Mouse (Mus musculus) monocyte, adult 5-6 weeks (primary cell): ENCODE data around the gene Fmo1. TPM values are rescaled to one million over a fixed set of nuclear protein-coding genes. Genes with fewer than 3 reads are reported as not detected.

Experiments
- ATAC-seq: fragments of 153-309, 156-312 bp; replicated peaks from 2 replicates; pipeline ENCODE4 v1.8.0; 2017; ENCODE audit warnings: mild to moderate bottlenecking; ENCODE audit not compliant: low TSS enrichment, insufficient number of reproducible peaks, severe bottlenecking, poor library complexity, low FRiP score
- total RNA-seq: library from RNA; stranded (forward); fragments of 200-1000, 200-491, 200-594 nt; gene quantifications from 3 replicates; pipeline ENCODE4 v1.2.3, GENCODE M21; 2017

Fmo1 gene
- not detected in 3 replicates for total RNA-seq

DNA sequence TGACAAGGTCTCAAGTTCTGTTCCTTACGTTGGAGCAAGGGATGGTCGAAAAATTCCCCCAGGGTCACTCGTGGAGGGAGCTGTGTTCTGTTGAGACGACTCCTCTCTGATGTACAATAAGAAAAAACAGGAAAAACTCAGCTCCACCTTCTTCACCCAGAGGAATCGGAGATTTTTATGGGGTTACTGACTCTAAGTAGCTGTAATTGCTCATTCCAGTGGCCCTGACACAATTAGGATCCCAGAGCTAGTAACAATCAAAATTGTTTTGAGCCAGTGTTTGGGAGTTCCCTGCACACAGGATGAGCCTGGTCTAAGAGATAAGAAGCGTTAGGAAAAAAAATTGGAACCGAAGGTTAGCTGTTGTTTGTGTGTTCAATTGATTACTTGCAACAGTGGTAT lies at the start of gene Fmo1:
TSS of gene Fmo1 (minus strand) at position 331 of the 402 bp plus-strand sequence.
- ATAC-seq, result no peak

DNA sequence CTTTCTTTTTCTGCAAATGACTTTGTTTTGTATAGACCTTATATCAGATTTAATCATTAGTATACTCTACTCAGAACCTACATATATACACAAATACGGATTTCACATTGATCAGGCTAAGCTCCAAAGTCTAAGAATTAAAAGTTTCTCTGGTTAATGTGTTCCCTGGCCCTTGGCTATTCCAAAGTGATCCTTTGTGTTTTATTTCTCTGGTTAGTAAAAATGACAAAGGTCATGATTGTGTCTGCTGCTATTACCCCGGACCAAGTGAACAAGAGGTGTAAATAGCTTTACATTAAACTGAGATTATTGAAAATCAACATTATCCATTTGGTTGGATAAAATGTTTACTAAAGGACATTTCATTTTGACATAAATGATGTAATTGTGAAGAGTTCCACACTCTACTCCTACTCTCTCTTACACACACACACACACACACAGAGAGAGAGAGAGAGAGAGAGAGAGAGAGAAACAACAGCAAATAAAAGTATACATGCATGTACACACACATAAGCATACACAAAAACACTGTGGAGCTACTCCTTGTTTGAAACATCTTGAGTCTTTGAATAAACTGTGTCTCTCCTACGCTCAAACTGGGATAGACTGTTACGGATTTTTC lies 48.6 kb upstream of the Fmo1 start:
- ATAC-seq, result no peak

DNA sequence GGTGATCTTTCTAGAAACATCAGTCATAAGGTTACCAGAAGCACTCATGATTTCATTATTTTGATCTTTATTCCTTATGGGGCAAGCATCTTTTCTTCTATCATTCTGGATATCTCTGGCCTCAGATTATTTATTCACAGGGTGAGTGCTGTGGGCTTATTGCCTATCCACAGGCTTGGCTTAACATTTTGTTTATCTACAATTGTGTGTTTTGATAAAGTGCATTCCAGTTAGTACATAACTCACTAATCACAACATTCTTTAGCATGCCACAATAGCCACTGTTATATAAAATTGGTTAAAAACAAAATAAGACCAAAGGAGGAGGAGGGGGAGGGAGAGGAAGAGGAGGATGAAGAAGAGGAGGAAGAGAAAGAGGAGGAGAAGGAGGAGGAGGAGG lies 45.7 kb upstream of the Fmo1 start:
- ATAC-seq, result no peak

DNA sequence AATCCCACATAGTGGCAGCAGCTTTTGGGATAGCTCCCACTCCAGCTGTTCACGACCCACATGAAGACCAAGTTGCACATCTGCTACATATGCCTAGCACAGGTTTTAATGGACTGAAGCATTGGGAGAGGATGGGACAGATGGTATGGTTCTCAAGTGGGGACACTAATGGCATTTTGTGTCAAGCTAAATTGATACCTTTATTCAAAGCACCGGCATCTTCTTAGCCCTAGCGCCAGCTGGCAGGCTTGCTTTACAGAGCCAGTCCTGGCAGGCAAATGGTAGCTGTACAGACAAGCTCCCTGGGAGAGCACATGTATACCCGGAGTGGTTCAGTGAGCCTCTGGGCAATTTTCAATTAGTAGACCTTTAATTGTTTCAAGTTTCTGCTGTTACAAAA lies 35.5 kb upstream of the Fmo1 start:
- no peak for ATAC-seq

DNA sequence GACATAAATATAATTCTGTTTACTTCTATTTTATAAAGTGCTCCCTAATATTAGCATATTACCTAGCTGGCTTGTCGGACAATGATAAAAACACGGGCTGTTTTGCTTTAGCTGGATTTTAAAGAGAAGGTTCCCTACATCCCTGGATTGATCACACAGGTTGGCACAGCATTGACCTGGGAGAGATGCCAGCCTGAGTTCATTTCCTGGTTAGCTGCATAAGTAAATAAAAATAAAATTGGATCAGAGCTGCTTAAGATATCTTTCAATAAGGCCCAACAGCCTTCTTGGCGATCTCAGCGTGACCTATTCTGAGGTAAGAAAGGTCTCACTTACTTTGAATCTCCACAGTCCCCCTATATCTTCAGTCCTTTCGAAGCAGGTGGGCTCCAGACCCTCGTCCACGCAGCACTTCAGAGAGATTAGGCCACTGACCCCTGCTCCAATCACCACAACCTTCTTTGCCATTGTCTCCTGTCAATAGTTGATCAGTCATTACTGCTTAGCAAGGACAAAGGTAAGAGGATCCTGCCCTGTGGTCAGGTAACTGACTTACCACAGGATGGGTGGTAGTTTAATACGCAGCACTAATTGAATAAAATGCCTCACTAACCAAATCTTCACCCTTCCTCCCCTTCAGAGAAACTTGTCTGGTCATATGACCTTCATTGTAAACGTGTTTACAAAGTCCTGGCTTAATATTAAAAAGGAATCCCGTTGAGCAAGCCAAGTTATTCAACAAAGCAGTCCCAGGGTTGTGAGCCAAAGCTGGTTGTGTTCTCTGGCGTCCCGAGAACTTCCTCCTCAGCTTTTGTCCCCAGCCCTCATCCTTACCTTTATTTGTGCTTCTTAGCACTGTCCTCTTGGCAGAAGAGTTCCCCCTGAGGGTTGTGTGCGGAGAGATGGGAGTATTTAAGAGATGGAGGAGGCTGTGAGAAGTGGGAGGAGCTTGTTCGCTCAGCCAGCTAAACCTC lies 31.7 kb upstream of the Fmo1 start, which contains the start of gene Fmo2:
TSS of gene Fmo2 (minus strand) at position 889 of the 974 bp plus-strand sequence.
- ATAC-seq, result no peak

DNA sequence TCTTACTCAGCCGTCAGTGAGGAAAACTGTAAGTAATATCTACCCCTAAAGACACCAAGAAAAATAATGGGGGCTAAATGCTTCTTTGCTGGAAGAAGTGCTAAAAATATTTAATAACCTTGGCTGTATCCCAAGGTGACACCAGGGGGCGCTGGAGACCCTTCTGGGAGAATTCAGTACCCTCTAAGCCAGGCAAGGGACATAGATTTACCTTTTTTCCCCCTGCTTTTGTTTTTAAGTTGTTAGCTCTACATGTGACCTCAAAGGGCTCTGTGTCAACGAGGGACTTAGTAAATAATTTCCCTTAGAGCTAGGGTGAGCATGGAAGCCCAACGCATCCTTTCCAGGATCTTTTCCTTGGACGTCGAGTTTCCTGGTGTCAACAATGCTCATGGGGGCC lies 29.5 kb upstream of the Fmo1 start:
- ATAC-seq, result no peak

DNA sequence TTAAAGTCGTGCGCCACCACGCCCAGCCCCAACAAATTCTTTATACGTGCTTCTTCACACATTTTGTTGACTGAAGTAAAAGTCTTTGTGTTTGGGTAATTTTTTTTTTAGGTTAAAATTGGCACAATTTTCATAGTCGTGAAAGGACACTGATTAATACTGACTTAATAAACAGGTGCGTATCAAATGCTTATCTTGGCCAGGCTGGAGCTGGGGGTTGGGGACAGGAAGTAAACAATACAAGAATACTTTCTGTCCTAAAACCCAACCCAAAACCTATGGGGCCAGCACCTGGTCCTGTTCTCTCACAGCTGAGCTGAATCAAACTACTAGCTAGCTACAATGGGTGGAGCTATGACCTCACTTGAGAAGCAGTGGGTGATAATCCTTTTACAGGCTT lies 26.6 kb upstream of the Fmo1 start:
- ATAC-seq, result no peak

DNA sequence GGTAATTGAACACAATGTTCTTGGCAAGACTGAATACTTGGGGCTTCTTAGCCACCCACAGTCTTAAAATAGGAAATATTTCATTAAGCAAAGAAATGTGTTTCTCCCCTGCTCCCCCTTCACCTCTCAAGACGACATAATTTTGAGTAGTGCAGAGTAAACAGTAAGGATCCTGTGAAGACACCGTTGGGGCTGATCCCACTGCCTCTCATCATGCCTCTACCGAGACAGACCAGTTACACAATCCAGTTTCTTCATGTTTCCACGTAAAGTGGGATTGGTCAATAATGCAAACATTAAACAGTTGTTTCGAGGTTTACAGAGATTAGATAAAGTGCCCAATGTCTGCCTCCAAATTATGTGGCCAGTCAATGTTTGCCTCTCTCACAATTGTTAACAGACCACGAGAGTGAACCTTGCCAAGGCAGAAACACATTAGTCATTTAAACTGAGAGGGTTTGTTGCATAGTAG lies 25.6 kb upstream of the Fmo1 start:
- ATAC-seq, result no peak

DNA sequence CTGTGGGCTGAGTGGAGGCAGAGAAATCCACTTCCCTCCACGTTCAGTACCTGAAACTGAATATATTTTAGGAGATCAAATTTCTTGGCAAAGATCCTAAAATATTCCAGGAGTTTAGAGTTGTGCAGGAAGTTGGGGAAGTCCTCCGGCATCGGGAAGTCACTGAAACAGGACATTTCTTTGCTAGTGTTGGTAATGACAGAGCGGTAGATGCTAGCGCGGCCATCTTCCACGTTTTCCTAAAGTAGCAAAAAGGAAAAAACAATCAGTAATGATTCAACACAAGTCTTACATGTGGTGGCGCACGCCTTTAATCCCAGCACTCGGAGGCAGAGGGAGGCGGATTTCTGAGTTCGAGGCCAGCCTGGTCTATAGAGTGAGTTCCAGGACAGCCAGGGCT lies 22.2 kb upstream of the Fmo1 start:
- ATAC-seq, result no peak

DNA sequence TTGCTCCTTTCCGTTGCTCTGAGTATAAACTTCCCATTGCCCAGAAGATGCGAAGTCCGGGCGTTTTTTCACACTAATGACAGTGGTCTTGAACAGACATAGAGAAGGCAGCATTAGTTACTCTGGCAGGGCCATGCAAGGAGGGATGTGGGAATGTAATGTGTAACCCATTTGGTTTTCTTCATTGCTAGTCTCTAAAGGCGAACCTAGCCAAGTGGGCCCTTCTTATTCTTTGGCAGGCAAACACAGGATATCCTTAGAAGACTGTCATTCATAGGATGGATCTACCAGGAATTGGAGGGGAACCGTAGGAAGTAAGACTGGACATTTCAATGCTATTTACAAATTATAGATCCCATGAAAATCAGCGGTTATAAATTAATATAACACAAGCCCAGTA lies 21.2 kb upstream of the Fmo1 start:
- ATAC-seq, result no peak

DNA sequence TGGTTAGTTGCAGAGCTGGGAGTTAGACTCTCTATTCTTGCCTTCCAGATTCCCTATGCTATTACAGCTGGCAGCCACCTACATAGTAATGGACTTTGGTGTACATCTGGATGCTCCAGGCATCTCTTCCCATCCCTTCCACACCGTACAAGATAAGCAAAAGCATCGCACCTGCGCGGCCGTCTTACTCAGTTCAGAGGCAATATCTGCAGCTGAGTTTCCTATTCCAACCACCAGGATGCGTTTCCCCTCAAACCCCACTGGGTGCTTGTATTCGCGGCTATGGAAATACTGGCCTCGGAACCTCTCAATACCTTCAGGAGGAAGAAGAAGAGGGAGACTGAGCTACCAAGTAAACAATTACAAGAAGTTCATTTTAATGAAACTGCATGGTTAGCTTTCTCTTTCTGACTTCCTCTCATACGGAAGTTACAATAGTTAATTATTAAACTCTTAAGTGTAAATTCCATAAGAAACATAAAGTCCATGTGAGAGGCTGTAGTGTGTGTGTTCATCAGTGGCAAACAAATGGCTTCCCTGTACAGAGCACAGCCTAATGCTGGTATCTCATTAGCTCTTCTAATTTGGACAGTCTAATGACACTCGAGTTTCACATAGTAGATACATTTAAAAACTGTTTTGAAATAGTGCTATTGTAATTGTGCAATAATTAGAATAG lies 19.9 kb upstream of the Fmo1 start:
- ATAC-seq, result no peak

DNA sequence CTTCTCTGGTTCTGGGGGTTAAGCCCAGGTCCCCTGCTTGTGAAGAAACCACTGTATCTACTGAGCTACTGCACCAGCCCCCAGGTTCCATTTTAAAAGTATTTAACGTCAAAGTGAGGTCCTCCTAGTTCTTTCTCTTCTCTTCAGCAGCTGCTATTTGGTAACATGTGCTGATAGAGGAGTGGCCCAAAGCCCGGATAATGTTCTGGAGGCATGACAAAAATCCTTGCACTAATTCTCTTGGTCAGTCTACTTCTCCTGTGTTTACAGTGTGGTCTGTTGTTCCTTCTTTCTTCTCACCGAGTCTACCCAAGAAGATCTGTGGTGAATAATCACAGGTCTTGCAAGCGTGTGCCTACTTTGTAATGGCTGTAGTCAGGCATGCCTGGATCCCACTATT lies 16.3 kb upstream of the Fmo1 start:
- ATAC-seq, result no peak

DNA sequence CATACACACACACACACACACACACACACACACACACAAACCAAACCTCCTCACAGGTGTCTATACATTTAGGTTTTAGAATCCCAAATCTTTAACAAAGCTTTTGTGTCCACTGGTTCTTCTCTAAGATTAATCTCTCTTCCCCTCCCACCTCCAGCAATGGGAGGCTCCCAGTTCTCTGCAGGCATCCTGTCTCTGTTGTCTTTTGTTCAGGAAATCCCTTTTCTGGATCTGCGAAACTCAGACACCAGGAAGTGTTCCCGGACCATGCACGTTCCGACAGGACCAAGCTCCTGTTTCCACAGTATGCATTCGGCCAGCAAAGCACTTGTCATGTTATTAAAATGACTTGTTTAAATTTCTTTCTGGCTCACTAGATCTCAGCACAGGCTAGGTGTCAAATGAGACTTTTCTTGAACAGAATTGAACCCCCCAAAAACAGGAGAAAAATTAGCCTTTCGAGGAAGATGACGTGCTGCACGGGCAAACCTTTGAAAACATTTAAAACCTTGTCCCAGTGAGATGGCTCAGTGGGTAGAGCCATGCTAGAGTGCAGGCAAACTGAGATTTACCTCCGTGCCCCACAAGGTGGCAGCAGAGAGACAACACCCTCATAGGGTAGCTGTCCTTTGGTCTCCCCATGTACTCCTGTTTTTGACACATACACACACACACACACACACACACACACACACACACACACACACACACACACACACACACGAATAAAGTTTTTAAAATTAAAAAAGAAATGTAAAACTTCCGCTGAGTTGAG lies 13.4 kb upstream of the Fmo1 start:
- no peak for ATAC-seq

DNA sequence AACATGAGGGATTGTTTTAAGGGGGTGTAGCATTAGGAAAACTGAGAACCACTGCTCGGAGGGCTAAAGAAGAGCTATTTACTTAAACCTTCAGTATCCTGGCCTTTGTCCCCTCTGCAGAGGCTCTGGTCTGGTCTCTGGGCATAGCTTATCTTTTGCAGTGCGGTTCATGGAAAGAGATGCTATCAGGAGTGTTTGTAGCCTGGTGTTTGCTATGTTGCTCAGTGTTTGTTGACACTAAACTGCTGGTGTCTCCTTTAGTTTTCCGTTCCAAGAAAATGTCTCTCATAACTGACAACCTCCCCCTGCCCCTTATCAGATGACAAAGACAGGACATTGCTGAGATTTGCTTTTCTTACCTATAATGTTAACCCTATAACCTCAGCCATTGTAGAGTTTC lies 8.7 kb upstream of the Fmo1 start:
- no peak for ATAC-seq

DNA sequence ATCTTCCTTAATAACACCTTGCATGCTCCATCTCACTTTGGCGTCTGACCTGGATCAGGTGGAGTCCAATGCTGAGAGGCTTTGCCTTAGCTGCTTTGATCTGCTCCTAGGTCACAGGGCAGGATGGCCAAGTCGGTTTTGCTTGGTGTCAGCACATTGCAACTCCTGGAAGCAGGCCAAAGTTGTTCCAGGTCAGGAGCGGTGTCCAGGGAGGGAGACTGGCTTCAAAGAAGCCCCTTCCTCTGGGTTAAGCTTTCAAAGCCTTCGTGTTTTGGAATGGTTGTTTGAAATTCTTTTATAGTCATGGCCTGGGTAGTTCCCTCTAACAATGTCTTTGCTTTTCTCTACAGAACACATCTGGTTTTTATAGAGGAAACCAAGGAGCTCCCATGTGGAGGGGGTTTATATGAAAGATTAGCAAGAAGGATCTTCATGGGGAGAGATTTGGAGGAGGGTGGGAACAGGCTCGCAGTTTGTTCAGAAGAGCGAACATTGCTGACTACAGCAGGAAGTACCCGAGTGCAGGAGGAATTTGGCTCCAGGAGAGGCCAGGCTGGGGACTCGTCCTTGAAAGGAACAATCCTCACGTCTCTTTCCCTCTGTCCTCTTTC lies 5.4 kb upstream of the Fmo1 start:
- ATAC-seq, result no peak

DNA sequence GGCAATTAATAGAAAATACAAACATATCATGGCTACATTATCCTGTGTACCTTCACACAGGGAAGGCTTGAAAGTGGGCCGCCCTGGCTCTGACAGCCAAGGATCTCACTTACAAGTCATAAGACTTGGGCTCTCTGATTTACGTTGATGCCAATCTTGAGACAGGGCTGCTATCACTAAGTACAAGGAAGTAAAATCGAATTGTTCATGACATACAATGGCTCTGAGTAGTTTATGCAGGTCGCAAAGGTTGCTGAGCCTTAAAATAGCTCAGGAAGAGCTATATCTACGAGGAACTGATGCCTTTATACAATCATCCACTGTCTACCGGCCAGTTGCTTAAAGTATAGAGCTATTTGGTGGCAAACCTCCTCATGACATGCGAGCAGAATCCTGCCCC lies 4.6 kb upstream of the Fmo1 start:
- no peak for ATAC-seq

DNA sequence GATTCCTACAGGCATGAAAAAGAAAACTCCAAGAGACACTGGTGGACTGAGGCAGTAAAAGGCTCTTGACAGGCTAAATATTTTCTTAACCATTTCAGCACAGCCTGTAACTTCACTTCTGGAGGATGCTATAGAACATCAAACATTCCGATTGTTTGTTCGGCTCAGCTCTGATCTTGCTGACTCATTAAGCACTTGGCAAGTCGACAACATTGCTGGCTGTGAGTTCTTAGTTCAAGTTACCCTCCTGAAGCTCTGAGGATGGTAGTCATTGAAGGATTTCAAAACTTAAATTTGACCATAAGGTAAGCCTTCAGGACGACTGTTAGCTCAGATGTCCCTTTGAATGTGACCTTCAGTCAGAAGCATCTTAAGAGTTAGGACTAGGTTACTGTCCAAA lies 986 bp upstream of the Fmo1 start:
- ATAC-seq, result no peak

DNA sequence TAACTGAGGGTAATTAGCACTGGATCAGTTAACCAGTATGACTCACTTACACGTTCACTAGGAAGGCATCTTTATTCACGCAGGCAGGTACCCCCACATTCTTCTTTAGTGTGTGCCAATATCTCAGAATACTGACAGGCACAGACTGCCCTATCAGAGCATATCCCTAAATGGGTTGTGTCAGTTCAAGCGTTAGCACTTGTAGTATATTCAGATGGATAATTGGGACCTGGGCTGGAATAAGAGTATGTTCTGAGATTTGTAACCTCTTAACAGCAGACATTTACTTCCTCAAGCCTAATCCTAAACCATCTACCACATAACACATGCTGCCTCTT lies 948 bp downstream of the Fmo1 start:
- ATAC-seq, result no peak
